Mouse (Mus musculus): Measurements from ENCODE around the gene Gm11213. TPM values are rescaled to one million over a fixed set of nuclear protein-coding genes. Genes with fewer than 3 reads are reported as not detected.

Gm11213 gene
- polyA plus RNA-seq (2011; ENCODE audit: insufficient read depth, insufficient read length, low read depth, missing spikeins): not detected in 2 replicates

DNA sequence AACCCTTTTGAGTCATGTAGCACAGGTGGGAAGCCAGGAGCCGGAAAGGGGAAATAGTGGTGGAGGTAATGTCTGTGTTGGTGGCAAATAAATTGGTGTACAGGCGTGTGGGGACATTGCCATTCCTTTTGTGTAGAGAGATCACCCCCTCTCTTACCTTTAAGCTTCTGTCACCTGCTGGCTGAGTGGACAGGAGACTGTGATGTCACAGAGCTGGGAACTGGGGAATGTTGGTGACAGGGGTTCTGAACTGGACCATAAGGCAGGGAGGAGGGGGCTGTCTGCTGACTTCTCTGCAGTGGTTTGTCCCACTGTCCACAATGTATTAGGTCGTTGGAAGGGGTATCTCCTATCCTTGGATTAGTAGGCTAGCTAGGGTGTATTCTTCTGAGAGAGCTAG, at the start of gene Gm11213:
Gm11213 (minus strand) TSS at position 317 of the 400 bp plus-strand sequence.
- Histone ChIP-seq H3K36me3 (ENCODE audit: control insufficient read depth, insufficient read depth, low read length, poor library complexity, severe bottlenecking) (no peaks in the 10 kb centered on the region), H3K9ac (ENCODE audit: low read depth, poor library complexity, severe bottlenecking) (no peak within 1 kb of the TSS), H3K27ac (ENCODE audit: insufficient read depth, low read length) (no peak within 1 kb of the TSS), H3K9me3 (replicated peaks; ENCODE audit: control insufficient read depth, insufficient read depth, low read length, poor library complexity, severe bottlenecking) (no peaks in the 10 kb centered on the region), H3K27me3 (ENCODE audit: control insufficient read depth, insufficient read depth, low read length, poor library complexity, severe bottlenecking) (peaks cover 1% of the 10 kb centered on the region; the same call in 1 of the 2 replicates), H3K4me3 (ENCODE audit: low read depth, low read length) (no peak within 1 kb of the TSS), H3K4me1 (ENCODE audit: control insufficient read depth, insufficient read depth, low read length) (no peaks in the 10 kb centered on the region)
- no peak for TF ChIP-seq EP300 (IDR thresholded peaks at IDR 0.05; ENCODE audit: insufficient read depth, low read depth, low read length)
- TF ChIP-seq CTCF (IDR thresholded peaks at IDR 0.05; ENCODE audit: low read depth, low read length): no peak
- no peak for TF ChIP-seq POLR2A (IDR thresholded peaks at IDR 0.05; ENCODE audit: insufficient read depth, low read length)

DNA sequence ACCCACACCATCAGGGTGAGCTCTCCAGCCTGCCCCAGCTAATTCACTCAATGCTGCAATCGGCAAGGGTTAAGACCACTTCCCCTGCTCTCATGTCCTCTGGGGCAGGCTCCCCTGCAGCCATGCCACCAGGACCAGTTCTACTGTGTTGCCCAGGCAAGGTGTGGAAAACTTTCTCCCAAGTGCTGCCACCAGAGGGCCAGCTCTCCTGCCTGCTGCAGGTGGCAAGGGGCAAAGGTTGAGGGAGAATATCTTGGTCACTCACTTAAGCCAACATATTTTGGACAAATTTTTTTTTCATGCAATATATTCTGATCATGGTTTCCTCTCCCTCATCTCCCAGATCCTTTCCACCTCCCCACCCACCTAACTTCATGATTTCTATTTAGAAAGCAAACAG, 49.3 kb upstream of the Gm11213 start:
- no peaks in the 10 kb centered on the region for H3K36me3 ChIP-seq (ENCODE audit: control insufficient read depth, insufficient read depth, low read length, poor library complexity, severe bottlenecking)
- no peaks in the 10 kb centered on the region for H3K4me1 ChIP-seq (ENCODE audit: control insufficient read depth, insufficient read depth, low read length)
- peaks cover 4% of the 10 kb centered on the region; the same call in 1 of the 2 replicates for H3K9me3 ChIP-seq (replicated peaks; ENCODE audit: control insufficient read depth, insufficient read depth, low read length, poor library complexity, severe bottlenecking)
- H3K27me3 ChIP-seq (ENCODE audit: control insufficient read depth, insufficient read depth, low read length, poor library complexity, severe bottlenecking): no peaks in the 10 kb centered on the region
- H3K27ac ChIP-seq (ENCODE audit: insufficient read depth, low read length): no peak overlapping the region
- H3K4me3 ChIP-seq (ENCODE audit: low read depth, low read length): no peak overlapping the region
- TF ChIP-seq CTCF (IDR thresholded peaks at IDR 0.05; ENCODE audit: low read depth, low read length) (no peak), POLR2A (IDR thresholded peaks at IDR 0.05; ENCODE audit: insufficient read depth, low read length) (no peak), EP300 (IDR thresholded peaks at IDR 0.05; ENCODE audit: insufficient read depth, low read depth, low read length) (no peak)
- no peak overlapping the region for H3K9ac ChIP-seq (ENCODE audit: low read depth, poor library complexity, severe bottlenecking)

DNA sequence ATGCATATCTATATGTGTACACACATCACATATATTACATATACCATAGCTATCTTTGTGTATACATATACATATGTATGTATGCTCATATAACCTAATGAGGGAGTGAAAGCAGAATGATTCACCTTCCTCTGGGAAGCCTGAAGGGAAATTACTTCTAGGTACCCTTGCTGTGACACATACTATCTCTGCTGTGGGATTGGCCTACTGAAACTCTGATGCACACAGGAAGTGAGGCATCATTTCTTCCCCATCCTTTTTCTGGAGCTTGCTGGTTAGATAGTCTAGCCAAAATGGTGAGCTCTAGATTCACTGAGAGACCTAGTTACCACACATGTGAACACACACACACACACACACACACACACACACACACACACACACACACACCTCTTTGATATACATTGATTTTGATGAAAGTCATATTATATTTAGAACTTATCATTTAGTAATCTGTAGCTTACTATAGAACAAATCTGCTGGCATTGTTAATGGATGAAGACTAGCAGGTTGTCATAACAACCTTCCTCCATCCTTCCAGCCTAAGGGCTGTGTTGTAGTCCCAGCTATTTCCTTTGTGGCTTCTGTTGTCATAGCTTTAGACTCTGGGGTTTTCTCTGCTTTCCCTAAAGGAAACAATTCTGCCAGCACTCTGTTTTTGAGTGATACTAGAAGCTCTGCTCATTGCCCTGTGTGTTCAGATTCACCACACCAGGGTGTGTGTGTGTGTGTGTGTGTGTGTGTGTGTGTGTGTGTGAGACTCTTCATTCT, 39.1 kb upstream of the Gm11213 start:
- TF ChIP-seq EP300 (IDR thresholded peaks at IDR 0.05; ENCODE audit: insufficient read depth, low read depth, low read length) (no peak), CTCF (IDR thresholded peaks at IDR 0.05; ENCODE audit: low read depth, low read length) (no peak), POLR2A (IDR thresholded peaks at IDR 0.05; ENCODE audit: insufficient read depth, low read length) (no peak)
- Histone ChIP-seq H3K27me3 (ENCODE audit: control insufficient read depth, insufficient read depth, low read length, poor library complexity, severe bottlenecking) (no peaks in the 10 kb centered on the region; the same call in 1 of the 2 replicates), H3K4me3 (ENCODE audit: low read depth, low read length) (no peak overlapping the region), H3K9me3 (replicated peaks; ENCODE audit: control insufficient read depth, insufficient read depth, low read length, poor library complexity, severe bottlenecking) (no peaks in the 10 kb centered on the region), H3K36me3 (ENCODE audit: control insufficient read depth, insufficient read depth, low read length, poor library complexity, severe bottlenecking) (no peaks in the 10 kb centered on the region), H3K4me1 (ENCODE audit: control insufficient read depth, insufficient read depth, low read length) (no peaks in the 10 kb centered on the region), H3K9ac (ENCODE audit: low read depth, poor library complexity, severe bottlenecking) (no peak overlapping the region), H3K27ac (ENCODE audit: insufficient read depth, low read length) (no peak overlapping the region)

DNA sequence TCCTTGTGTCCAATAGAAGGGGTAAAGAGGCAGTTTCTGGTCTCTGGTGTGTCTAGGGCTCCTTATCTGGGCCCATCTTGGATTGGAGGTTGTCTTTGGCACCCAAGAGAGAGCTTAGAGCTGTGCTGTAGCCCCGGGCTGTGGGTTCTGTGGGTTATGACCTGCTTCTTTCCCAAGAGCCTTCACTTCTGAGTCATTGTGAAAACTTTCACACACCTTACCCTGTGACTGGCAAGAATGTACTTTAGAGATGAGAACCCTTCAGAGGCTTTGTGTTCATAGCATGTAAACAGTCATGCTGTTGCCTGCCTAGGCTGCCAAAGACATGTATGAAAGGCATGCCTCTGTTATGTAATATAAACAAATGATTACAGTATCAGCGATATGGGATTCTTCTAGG, 34.8 kb upstream of the Gm11213 start:
- TF ChIP-seq CTCF (IDR thresholded peaks at IDR 0.05; ENCODE audit: low read depth, low read length) (no peak), POLR2A (IDR thresholded peaks at IDR 0.05; ENCODE audit: insufficient read depth, low read length) (no peak), EP300 (IDR thresholded peaks at IDR 0.05; ENCODE audit: insufficient read depth, low read depth, low read length) (no peak)

DNA sequence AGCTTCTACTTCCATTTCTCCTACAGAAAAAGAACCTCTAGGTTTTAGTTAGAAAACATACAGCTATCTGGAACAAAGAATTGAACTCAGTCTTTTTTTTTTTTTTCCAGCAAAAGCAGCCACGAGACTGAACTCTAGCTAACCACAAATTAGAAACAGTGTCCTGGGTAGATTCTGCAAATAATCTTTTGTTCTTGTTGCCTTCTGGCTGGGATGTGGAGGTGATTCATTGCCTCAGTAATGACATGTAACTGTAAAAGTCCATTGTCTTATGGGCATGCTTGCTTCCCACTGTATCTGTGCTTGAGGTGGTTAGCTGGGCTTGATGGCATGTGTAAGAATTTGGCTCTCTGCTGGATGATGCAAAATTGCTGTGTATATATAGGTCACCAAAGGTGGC, 33.5 kb upstream of the Gm11213 start:
- H3K9me3 ChIP-seq (replicated peaks; ENCODE audit: control insufficient read depth, insufficient read depth, low read length, poor library complexity, severe bottlenecking): no peaks in the 10 kb centered on the region
- H3K4me3 ChIP-seq (ENCODE audit: low read depth, low read length): no peak overlapping the region
- H3K27me3 ChIP-seq (ENCODE audit: control insufficient read depth, insufficient read depth, low read length, poor library complexity, severe bottlenecking): no peaks in the 10 kb centered on the region; the same call in 1 of the 2 replicates
- no peak overlapping the region for H3K27ac ChIP-seq (ENCODE audit: insufficient read depth, low read length)
- H3K9ac ChIP-seq (ENCODE audit: low read depth, poor library complexity, severe bottlenecking): no peak overlapping the region
- H3K36me3 ChIP-seq (ENCODE audit: control insufficient read depth, insufficient read depth, low read length, poor library complexity, severe bottlenecking): no peaks in the 10 kb centered on the region
- no peaks in the 10 kb centered on the region for H3K4me1 ChIP-seq (ENCODE audit: control insufficient read depth, insufficient read depth, low read length)
- TF ChIP-seq CTCF (IDR thresholded peaks at IDR 0.05; ENCODE audit: low read depth, low read length): no peak

More for the DNA sequence above, 34.8 kb upstream of the Gm11213 start:
- H3K9ac ChIP-seq (ENCODE audit: low read depth, poor library complexity, severe bottlenecking): no peak overlapping the region
- no peaks in the 10 kb centered on the region for H3K9me3 ChIP-seq (replicated peaks; ENCODE audit: control insufficient read depth, insufficient read depth, low read length, poor library complexity, severe bottlenecking)
- H3K27ac ChIP-seq (ENCODE audit: insufficient read depth, low read length): no peak overlapping the region
- H3K36me3 ChIP-seq (ENCODE audit: control insufficient read depth, insufficient read depth, low read length, poor library complexity, severe bottlenecking): no peaks in the 10 kb centered on the region
- H3K4me1 ChIP-seq (ENCODE audit: control insufficient read depth, insufficient read depth, low read length): no peaks in the 10 kb centered on the region
- H3K4me3 ChIP-seq (ENCODE audit: low read depth, low read length): no peak overlapping the region
- H3K27me3 ChIP-seq (ENCODE audit: control insufficient read depth, insufficient read depth, low read length, poor library complexity, severe bottlenecking): no peaks in the 10 kb centered on the region; the same call in 1 of the 2 replicates

GRCm38 (mm10) chr4:63633181-63633580, 28.1 kb upstream of the Gm11213 start:
- Histone ChIP-seq H3K4me3 (ENCODE audit: low read depth, low read length) (no peak overlapping the region), H3K9ac (ENCODE audit: low read depth, poor library complexity, severe bottlenecking) (no peak overlapping the region), H3K27me3 (ENCODE audit: control insufficient read depth, insufficient read depth, low read length, poor library complexity, severe bottlenecking) (no peaks in the 10 kb centered on the region), H3K4me1 (ENCODE audit: control insufficient read depth, insufficient read depth, low read length) (no peaks in the 10 kb centered on the region), H3K36me3 (ENCODE audit: control insufficient read depth, insufficient read depth, low read length, poor library complexity, severe bottlenecking) (no peaks in the 10 kb centered on the region), H3K27ac (ENCODE audit: insufficient read depth, low read length) (no peak overlapping the region), H3K9me3 (replicated peaks; ENCODE audit: control insufficient read depth, insufficient read depth, low read length, poor library complexity, severe bottlenecking) (no peaks in the 10 kb centered on the region)
- TF ChIP-seq POLR2A (IDR thresholded peaks at IDR 0.05; ENCODE audit: insufficient read depth, low read length) (no peak), EP300 (IDR thresholded peaks at IDR 0.05; ENCODE audit: insufficient read depth, low read depth, low read length) (no peak), CTCF (IDR thresholded peaks at IDR 0.05; ENCODE audit: low read depth, low read length) (no peak)

All from ES-Bruce4 (cell line).